31 mouse cellular contexts compared by ENCODE assay signal in the genomic region with DNA sequence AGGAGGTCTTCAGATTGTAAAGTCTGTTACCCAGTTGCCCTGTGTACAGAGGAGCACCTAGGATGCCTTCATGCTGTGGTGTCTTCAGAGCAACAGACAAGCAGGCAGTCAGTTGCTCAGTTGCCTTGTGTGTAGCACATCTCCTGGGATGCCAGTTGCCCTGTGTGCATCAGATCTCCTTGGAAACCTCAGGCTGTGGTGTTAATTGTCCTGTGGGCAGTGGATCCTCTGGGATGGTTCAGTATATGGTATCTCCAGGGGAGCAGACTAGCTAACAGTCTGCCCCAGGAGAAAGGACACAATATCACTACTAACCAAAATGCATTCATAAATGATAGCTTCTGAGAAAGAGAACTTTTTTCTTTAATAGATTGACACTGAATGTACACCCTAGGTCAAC.
"Had no signal": no experiment of that assay in that cellular context is flagged by ENCODE, and none has a peak within 500 bp of the region (broad histone marks: within the 10 kb centered on the region; RNA-seq: fewer than 3 reads in every experiment).

No protein-coding gene starts in this region.

- H3K27me3 ChIP-seq: limb, embryonic 12.5 days; limb, embryonic 13.5 days; limb, embryonic 15.5 days; liver, embryonic 12.5 days; liver, embryonic 13.5 days; liver, embryonic 15.5 days; lung, embryonic 15.5 days; megakaryocyte, embryonic 14.5 days; midbrain, embryonic 12.5 days; midbrain, embryonic 15.5 days; neural tube, embryonic 12.5 days had no signal

- H3K4me1 ChIP-seq: limb, embryonic 10.5 days; limb, embryonic 12.5 days; limb, embryonic 13.5 days; limb, embryonic 15.5 days; liver, embryonic 12.5 days; liver, embryonic 13.5 days; liver, embryonic 15.5 days; lung, embryonic 15.5 days; megakaryocyte, embryonic 14.5 days; midbrain, embryonic 10.5 days; midbrain, embryonic 12.5 days; midbrain, embryonic 15.5 days; neural tube, embryonic 12.5 days had no signal

- H3K9ac ChIP-seq: limb, embryonic 12.5 days; limb, embryonic 13.5 days; limb, embryonic 15.5 days; liver, embryonic 12.5 days; liver, embryonic 13.5 days; liver, embryonic 14.5 days; liver, embryonic 15.5 days; liver, postnatal 0 days; lung, embryonic 14.5 days; lung, embryonic 15.5 days; midbrain, embryonic 12.5 days; midbrain, embryonic 15.5 days; neural tube, embryonic 12.5 days had no signal

- H3K4me2 ChIP-seq: limb, embryonic 12.5 days; limb, embryonic 13.5 days; limb, embryonic 15.5 days; liver, embryonic 11.5 days; liver, embryonic 12.5 days; liver, embryonic 13.5 days; liver, embryonic 15.5 days; lung, embryonic 14.5 days; lung, embryonic 15.5 days; midbrain, embryonic 11.5 days; midbrain, embryonic 12.5 days; midbrain, embryonic 15.5 days; neural tube, embryonic 12.5 days had no signal

- ATAC-seq: liver, embryonic 12.5 days; liver, postnatal 0 days; lung, postnatal 0 days; midbrain, embryonic 15.5 days; midbrain, embryonic 16.5 days had no signal

- H3K9me3 ChIP-seq: limb, embryonic 10.5 days; limb, embryonic 12.5 days; limb, embryonic 13.5 days; limb, embryonic 15.5 days; liver, embryonic 12.5 days; liver, embryonic 13.5 days; liver, embryonic 15.5 days; lung, embryonic 15.5 days; megakaryocyte, embryonic 14.5 days; midbrain, embryonic 10.5 days; midbrain, embryonic 12.5 days; midbrain, embryonic 15.5 days; neural tube, embryonic 12.5 days had no signal

- H3K36me3 ChIP-seq: limb, embryonic 10.5 days; limb, embryonic 12.5 days; limb, embryonic 13.5 days; limb, embryonic 15.5 days; liver, embryonic 12.5 days; liver, embryonic 13.5 days; liver, embryonic 15.5 days; lung, embryonic 15.5 days; midbrain, embryonic 10.5 days; midbrain, embryonic 12.5 days; midbrain, embryonic 15.5 days; neural tube, embryonic 12.5 days had no signal

- DNase-seq: left cerebral cortex, postnatal 4 days; liver; liver, embryonic 13.5 days; liver, postnatal 0 days; lung, adult 18-20 months; lung, adult 2 months; lung, embryonic 14.5 days; lung, postnatal 10 days; lung, postnatal 14 days; lung, postnatal 36 days; lung, postnatal 4 days; midbrain, embryonic 14.5 days had no signal

- H3K4me3 ChIP-seq: limb, embryonic 10.5 days; limb, embryonic 12.5 days; limb, embryonic 13.5 days; limb, embryonic 15.5 days; liver, embryonic 12.5 days; liver, embryonic 13.5 days; liver, embryonic 15.5 days; lung, embryonic 15.5 days; megakaryocyte, embryonic 14.5 days; midbrain, embryonic 10.5 days; midbrain, embryonic 12.5 days; midbrain, embryonic 15.5 days; myocyte; neural tube, embryonic 12.5 days had no signal

- H3K27ac ChIP-seq: limb, embryonic 10.5 days; limb, embryonic 12.5 days; limb, embryonic 13.5 days; limb, embryonic 15.5 days; liver, embryonic 12.5 days; liver, embryonic 13.5 days; liver, embryonic 14.5 days; liver, embryonic 15.5 days; lung, embryonic 15.5 days; macrophage; midbrain, embryonic 10.5 days; midbrain, embryonic 12.5 days; midbrain, embryonic 15.5 days; neural tube, embryonic 12.5 days had no signal
